Mouse (Mus musculus) hematopoietic stem cell, adult 5-6 weeks (primary cell): Measurements from ENCODE around the gene Rgs8. TPM values are rescaled to one million over a fixed set of nuclear protein-coding genes. Genes with fewer than 3 reads are reported as not detected.

Source experiments
- ATAC-seq, 2 experiments: fragments of 125-278 bp in 1 of 2; replicated peaks in 1 of 2; 2 replicates each; pipeline ENCODE4 v1.8.0; 2016 to 2017; ENCODE audit warnings: inconsistent platforms in 2 of 2, mild to moderate bottlenecking in 2 of 2, moderate number of reproducible peaks in 2 of 2, low read depth in 1 of 2, moderate TSS enrichment in 1 of 2; ENCODE audit not compliant: low FRiP score in 2 of 2, poor library complexity in 2 of 2, severe bottlenecking in 2 of 2, insufficient read depth in 1 of 2, low TSS enrichment in 1 of 2
- total RNA-seq: library from RNA; stranded (forward); fragments of 172-1452, 232-1000 nt; gene quantifications from 2 replicates; pipeline ENCODE4 v1.2.3, GENCODE M21; 2017

Rgs8 gene
- total RNA-seq, 1 experiment from 2014 or later, result 3.6 TPM

DNA sequence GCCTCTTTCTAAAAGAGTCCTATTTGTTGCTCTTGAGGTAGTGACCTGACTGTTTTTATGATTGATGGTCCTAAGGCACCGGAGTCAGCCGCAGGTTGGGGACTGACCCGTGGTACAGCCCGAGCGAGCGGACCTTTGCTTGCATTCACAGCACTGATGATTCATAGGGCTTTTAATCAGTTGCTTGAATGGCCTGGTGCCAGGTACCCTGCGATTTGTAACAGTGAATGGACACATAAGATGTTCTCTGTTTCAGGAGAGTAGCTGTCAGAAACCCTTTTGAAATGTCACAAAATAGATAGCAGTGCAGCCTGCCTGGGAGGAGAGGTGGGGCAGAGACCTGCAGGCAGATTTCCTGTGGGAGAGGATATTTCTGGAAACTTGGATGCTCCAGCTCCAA, 16.3 kb downstream of the Rgs8 start:
- no peak for ATAC-seq

DNA sequence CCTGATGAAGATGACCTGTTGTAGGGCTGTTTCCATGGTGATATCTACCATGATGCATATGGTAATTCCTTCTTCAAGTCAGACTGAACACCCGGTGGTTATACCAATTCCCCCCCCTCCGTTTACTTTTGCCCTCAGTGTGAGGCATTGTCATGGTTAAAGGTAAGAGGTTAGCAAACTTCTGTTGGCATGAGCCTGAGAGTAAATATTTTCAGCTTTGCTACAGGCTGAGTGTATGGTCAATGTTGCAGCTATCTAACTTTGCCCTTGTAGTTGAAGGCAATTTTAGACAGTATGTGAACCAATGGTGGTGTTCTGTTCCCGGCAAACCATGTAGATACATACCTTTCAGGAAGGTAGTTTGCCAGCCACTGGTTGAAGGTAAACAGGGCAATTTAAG, 16.9 kb downstream of the Rgs8 start:
- no peak for ATAC-seq

DNA sequence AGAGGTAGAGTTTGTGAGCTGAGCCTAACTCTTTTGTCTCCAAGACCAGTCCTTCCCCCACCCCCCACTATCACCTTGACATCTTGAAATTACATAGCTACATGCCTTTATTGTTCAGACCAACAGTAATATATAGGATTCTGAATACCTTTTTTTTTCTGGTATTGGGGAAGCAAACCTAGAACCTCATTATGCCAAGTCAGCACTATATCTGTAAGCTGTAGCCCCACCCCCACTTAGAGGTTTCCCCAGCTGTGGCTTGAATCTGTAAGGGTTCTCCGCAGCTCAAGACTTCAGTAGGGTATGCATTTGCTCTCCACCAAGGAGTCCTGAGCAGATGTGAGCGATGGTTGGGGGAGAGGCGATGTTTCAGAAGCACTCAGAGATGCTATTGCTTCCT, 18.5 kb downstream of the Rgs8 start:
- ATAC-seq, result no peak

DNA sequence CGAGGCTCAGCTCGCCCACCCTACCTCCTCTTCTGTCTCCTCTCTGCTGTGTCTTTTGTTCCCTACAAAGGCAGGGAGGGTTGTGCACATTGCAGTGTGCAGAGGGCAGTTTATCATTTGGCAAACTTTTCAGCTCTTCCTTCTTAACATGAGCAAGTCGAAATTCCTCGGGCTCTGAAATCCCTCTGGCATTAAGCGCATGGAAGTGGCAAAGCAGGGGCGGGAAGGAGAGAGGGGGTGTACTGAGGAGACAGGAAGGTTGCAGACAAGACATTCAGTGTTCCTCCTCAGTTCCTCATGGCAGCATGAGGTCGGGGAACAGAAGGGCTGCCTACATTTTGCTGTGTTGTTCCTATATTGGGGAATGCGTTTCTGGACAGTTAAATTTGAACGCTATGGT, 19.9 kb downstream of the Rgs8 start:
- no peak for ATAC-seq

DNA sequence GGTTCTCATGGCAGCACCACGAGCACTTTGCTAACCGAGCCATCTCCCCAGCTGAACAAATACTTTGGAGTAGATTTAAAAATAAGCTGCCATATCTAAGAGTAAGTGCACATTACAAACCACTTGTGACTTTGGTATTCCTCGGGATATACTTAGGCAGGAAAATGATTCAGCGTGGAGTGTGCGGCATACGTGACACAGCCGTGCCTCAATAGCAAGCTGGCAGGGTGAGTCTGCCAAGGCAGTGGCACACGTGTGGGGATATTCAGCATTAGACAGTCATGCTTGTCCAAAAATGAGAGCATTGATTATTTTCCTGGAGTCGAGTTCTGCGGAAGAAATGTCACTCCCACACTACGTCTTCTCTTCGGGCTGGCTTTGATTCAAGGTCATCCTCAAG, 21.1 kb downstream of the Rgs8 start:
- no peak for ATAC-seq

DNA sequence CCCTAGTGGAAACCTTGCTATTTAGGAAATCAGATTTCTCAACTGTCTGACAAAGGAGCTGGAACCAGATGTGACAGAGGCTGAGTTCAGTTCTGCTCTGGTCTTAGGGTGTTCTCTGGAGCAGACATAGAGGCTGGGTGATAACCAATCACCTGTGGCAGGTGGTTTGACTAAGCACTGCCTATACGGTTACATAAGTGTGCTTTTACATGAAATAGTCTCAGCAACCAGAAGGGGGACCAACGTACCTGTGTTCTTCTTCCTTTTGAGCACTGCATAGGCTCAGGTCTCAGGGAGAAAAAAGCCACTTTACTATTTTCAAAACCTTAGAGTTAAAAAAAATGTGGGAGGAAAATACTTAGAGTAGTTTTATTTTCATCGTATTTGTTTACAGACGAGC, 22.8 kb downstream of the Rgs8 start:
- no peak for ATAC-seq

DNA sequence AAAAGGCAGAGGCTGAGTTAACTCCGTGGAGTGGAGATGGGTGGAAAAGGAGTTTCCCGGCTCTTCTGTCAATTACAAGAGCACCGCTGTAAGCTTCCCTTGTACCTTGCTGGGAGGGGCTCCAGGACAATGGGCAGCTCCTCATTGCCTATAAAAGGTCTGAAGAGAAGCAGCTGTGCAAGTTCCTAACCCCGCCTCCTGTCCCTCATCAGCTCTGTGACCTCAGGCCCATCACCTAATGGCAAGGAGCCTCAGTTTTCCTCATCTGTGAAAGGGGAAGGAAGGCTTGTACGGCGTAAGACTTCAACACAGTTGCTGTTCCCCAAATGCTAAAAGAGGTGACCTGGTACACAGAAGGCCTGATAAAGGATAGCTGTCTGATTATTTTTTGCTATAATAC, 24.8 kb downstream of the Rgs8 start:
- ATAC-seq, result no peak

DNA sequence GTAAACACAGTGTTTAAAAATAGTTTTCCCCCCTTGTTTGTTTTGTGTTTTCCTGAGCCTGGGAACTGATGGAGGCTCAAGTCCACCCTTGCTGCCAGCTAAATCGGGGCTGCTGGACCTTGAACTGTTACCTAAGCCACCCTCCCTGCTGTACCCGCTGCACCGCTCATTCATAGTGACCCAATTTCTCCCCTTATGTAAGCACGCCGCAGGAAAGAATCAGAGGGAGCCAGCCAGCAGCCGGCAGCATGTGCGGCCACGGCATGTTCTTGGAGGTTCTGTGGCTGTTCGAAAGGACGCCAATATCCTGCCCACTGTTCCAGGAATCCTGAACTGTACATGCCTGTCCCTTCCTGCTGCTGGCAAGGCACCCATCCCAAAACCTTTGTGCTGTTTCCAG, 26.3 kb downstream of the Rgs8 start:
- ATAC-seq, result no peak

DNA sequence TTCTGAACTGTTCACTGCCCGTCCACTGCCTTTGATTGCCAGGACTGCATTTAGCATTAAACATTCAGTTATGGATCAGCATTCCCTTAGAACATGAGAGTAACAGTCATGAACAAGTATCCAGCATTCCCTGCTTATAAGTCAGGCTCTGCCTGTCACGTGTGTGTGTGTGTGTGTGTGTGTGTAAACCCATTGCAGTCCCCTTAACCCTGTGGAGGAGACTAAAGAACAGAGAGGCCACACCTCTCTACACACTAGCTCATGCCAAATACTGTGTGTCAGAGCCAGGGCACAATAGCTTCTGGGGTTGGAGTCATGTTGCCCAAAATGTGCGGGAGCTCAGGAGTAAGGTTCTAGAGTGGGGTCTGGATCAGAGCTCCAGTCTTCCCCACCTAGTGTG, 26.8 kb downstream of the Rgs8 start:
- ATAC-seq, result no peak

DNA sequence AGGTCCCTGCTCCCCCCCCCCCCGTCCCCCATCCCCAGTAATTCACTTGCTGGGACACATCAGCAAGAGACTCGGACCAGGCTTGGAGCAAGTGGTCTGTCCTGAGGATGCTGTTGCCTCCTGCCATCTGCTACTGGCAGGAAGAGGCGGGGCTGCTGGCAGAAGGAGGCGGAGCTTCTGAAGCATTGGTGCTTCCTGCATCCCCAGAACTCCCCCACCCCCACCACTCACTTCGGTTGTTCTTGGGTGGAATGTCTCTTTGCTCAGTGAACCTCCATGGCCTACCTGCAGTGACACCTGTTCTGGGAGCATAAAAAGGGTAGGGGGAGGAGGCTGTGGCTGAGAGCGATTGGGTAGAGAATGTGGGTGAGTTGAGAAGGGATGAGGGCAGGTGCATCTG, 27.5 kb downstream of the Rgs8 start:
- no peak for ATAC-seq

DNA sequence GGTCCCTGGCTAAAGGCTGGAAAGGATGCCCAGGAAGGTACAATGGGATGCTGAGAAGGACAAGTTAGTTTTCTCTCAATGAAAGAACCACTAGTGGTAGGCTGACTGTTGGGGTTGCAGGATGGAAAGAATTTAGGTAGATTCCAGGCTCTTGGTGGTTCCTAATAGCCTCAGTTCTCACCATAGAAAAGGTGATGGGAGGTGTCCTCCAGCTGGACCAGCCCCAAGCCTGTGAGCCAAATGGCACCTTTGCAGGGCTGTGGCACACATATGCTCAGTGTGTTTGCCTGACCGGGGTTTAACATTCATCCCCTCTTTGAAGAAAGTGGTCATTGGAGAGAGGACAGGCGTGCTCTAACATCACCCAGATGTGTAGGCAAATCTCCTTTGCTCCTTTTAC, 28.2 kb downstream of the Rgs8 start:
- ATAC-seq, result no peak

DNA sequence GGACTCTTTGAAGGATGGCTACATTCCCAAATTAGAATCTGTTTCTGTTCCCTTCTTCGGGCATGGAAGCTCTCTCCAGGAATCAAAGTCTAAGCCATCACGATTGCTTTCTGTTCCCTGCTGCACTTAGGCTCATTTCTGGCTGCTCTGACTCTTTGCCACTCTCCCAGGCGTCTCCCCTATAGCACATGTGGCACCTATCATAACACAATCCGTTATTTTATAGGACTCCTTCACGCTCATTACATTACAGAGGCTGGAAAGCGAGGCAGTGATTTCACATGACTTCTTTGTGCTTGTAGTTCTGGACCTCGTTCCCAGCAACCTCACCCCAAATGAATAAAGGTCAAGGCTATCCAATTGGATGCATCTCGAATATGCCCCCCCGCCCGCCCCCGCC, 30.4 kb downstream of the Rgs8 start:
- ATAC-seq, result no peak

DNA sequence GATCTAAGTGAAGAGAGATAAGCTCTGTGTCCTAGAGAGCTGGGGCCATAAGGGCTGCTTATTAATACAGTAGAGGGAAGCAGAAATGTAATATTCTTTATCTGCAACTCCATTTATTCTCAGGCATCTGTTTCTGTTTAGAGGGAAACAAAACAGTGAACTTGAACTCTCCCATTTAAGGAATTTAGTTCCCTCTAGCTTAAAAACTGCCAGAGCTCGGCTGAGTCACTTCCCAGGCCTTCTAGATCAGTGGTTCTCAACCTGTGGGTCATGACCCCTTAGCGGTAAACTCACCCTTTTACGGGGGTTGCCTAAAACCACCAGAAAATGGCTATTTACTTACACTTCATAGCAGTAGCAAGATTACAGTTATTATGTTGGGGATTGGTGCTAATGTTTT, 32.8 kb downstream of the Rgs8 start:
- no peak for ATAC-seq

DNA sequence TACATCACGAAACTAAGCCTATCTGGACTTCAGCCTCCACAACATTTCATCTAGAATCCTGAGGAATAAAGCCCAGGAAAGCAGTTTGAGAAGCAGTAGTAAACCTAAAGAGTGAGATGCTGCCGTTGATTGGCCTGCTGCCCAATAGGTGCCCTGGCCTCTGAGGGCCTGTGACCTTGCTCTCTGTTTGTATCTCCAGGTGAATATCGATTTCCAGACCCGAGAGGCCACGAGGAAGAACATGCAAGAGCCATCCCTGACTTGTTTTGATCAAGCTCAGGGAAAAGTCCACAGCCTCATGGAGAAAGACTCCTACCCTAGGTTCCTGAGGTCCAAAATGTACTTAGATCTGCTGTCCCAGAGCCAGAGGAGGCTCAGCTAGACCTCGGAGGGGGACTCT, 39.7 kb downstream of the Rgs8 start:
- ATAC-seq, result no peak

DNA sequence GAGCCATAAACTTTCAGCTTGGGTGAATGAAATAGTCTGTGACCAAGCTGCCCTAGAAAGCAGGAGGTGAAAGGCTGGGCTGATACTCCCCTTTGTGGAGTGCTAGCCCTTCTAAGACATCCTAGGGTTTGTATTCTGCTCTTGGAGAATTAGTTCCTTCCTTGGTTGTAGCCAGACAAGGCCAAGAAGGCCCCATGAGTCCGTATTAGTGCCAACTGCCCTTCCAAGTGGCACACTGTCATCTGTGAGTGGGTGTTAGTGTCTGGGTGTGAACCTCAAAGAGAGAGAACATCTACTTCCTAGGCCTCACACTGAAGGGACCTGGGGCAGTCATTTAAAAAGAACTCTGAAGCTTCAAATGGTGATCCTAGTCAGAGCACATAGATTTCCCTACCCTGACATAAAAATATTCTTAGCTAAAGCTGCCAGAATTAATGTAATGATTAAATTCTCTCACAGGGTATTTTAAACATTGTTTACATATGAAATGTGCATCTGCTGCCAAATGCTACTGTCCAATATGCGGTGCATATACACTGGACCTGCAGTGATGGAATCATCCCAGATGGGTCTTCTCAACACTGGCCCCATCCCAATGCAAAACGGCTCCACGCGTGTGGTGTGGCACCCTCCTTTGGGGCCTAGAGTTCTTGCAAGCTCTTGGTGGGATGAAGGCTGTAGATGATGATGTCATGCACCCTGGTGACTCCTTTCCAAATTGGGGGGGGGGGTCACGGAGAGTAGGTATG, 41.7 kb downstream of the Rgs8 start:
- no peak for ATAC-seq

DNA sequence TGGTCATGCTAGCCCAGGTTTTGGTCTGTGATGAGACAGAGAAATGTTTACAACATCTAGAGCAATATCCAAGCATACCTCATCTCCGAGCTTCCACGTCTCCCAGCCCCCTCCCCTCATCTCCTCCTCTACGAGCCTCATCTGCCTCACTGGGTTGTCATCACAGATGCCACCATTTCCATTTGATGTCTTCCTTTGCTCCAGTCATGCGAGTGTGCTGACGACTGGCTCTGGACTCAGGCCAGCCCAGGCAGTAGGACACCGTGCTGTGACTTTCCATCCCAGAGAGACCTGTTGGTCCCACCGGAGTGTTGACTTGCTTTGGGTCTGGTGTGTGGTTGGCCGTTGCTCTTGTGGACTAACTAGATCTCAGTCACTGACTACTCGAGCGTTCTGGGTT, 42.6 kb downstream of the Rgs8 start:
- ATAC-seq, result no peak

DNA sequence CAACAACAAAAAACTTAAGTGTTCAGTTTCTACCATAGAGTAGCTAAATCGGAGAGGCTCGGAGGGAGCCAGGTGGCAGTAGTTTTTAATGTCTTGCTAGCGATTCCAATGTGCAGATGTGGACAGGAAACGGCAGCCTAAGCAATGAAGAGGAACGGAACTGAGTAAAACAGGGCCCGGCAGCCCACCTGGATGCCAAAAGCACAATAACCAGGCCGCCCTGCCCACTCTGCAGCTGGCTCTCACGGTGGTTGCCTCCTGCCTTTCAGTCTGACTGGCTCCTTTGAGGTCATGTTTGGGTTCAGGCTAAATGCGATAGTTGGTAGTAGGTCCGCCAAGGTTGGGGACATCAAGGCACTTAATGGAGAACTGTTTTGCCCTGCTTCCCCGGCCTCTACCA, 43.3 kb downstream of the Rgs8 start:
- ATAC-seq, result no peak

DNA sequence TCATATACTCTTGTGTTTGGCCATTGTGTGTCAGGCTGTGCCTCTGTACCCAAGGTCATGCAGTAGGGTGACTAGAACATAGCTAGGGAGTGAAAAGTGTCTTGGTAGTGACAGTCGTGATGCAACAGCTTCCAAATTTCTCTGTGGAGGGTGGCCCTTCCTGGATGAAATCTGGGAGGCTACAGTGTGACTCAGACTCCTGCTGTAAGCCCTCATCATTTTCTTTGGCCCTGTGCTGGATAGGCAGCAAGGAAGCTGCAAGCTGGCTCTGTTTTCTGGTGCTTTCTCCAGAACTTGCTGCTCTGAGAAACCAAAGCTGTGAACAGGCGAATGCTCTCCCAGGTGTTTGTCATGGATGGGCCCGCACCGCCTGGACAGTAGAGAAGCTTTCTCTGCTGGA, 43.7 kb downstream of the Rgs8 start:
- ATAC-seq, result no peak

DNA sequence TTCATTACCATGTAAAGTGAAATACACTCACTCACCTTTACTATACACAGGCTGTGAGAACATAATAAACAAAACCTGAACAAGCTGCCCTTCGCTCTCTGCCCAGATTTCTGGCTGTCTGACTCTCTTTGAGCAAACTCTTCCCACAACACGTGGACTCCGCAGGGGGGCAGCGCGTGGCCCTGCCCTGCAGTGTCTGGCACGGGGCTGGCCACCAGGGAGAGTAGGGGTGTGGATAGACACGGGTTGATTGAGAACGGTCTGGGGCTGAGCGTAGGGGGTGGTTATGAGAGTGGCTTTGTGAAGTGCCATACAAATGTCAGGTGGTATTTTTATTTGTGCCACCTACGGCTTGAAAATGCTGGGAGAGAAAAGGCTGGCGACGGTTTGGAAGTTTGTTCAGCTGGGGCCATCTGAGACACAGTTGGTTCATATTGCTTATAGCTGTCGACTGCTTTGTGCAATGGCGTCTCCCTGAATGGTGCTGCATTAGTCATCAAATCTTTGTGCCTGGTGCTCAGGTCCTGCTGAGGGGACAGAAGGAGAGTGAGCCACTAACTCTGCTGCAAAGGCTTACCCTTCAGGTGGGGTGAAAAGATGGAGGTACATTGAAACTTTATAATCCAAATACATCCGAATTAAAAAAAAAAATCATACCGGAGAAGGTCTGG, 44.9 kb downstream of the Rgs8 start:
- ATAC-seq, result no peak
